Mouse (Mus musculus) liver, embryonic 14.5 days (tissue): ENCODE measurements around the gene Ccl20.

Source experiments
- CTCF ChIP-seq: IDR thresholded peaks from 2 replicates; pipeline ENCODE4 v1.5.1; 2016; ENCODE audit warnings: antibody characterized with exemption, low read depth, control low read depth
- EP300 ChIP-seq: IDR thresholded peaks from 2 replicates; pipeline ENCODE4 v1.6.1; 2016; ENCODE audit warnings: antibody characterized with exemption, low read depth

DNA sequence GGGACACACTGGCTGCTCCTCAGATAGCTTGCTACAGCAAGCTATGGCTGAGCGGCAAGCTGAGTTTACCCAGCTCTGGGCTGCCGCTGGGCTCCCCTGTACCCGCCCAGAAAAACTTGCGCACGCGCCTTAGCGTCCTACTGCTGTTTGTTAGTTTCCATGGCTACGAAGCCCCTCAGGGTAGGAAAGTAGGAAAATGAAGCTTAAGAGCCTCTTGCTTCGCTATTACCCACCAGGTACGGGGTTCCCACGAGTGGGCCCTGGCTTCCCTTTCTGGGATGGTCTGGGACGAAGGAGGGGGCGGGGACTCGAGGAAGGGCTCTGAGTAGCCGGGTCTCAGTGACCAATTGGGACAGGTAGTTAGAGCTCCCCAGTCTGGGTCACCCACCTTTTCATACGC, 43.0 kb downstream of the Ccl20 start, which contains the start of gene Daw1:
- TF ChIP-seq EP300 (no peak), CTCF (no peak)
